15 mouse cellular contexts compared by ENCODE assay signal in the genomic region with DNA sequence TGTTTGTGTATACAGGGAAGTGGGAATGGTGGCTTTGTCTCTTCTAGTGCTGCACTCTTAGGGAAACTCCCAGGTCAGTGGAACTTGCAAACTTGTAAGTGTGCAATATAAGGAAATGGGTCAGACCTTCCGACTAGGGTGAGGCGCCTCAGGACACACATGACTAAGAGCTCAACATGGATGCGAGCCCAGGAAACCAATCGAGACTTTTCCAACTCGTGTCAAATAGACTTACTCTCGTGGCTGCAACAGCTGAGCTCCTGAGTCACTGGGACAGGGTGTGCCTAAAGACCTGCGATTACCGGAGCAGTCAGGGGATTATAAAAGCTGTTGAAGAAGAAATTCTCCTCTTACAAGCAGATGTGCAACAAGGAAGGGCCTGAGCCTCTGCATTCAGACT. TPM values are rescaled to one million over a fixed set of nuclear protein-coding genes. Genes with fewer than 3 reads are reported as not detected.
DNase-seq lines count a peak whose midpoint lies in the region; ATAC-seq and TF ChIP-seq lines count a peak whose summit lies in the region.
"Had no signal": no experiment of that assay in that cellular context is flagged by ENCODE, and none has a peak within 500 bp of the region (broad histone marks: within the 10 kb centered on the region; RNA-seq: fewer than 3 reads in every experiment).

No protein-coding gene starts in this region.

- H3K4me1 ChIP-seq in hindbrain, postnatal 0 days (ENCODE audit: insufficient read depth, low read length): peaks cover 19% of the 10 kb centered on the region
- H3K4me1 ChIP-seq: hindbrain, embryonic 10.5 days; limb, embryonic 10.5 days had no signal

- H3K36me3 ChIP-seq in hindbrain, postnatal 0 days (ENCODE audit: insufficient read depth, low read length): no peaks in the 10 kb centered on the region
- H3K36me3 ChIP-seq: limb, embryonic 10.5 days had no signal

- no peak overlapping the region for H3K27ac ChIP-seq in hindbrain, postnatal 0 days
- H3K27ac ChIP-seq: hindbrain, embryonic 10.5 days; limb, embryonic 10.5 days had no signal

- 81% methylated on average over 8 of the region's 8 CpGs for WGBS in hindbrain, postnatal 0 days

- DNase-seq in adrenal gland, postnatal 14 days: peak; percentile 15
- no peak for DNase-seq in adrenal gland, postnatal 10 days
- peak; percentile 89 for DNase-seq in NIH3T3 (ENCODE audit: low read depth)
- DNase-seq in gonadal fat pad, adult 2 months (ENCODE audit: low read depth): peak; percentile 40
- peak; percentile 48 for DNase-seq in lung, postnatal 25 days (ENCODE audit: low spot score)
- DNase-seq in right cerebral cortex, adult 18-20 months: no peak
- no peak for DNase-seq in layer of hippocampus, postnatal 14 days (ENCODE audit: low spot score in 2 of 2)
- DNase-seq in hindbrain, postnatal 0 days (ENCODE audit: low spot score): no peak
- DNase-seq: cerebellum, adult 8-10 months; forebrain, postnatal 0 days; kidney, adult 8-10 months; liver, postnatal 0 days; midbrain, embryonic 14.5 days had no signal

- no peak overlapping the region for H3K9ac ChIP-seq in hindbrain, postnatal 0 days (replicated peaks; ENCODE audit: low read length)
- H3K9ac ChIP-seq: forebrain, postnatal 0 days; liver, postnatal 0 days had no signal

- no peak for TF ChIP-seq CTCF in hindbrain, postnatal 0 days (IDR thresholded peaks at IDR 0.05; ENCODE audit: low read depth)

- no peak overlapping the region for H3K4me2 ChIP-seq in hindbrain, postnatal 0 days (ENCODE audit: low read depth, low read length)

- no peaks in the 10 kb centered on the region for H3K9me3 ChIP-seq in hindbrain, postnatal 0 days (ENCODE audit: low read length)
- H3K9me3 ChIP-seq: hindbrain, embryonic 10.5 days; limb, embryonic 10.5 days had no signal

- H3K27me3 ChIP-seq in hindbrain, postnatal 0 days (ENCODE audit: insufficient read depth, low read length): no peaks in the 10 kb centered on the region

- no peak for ATAC-seq in hindbrain, postnatal 0 days
- ATAC-seq: forebrain, postnatal 0 days; liver, postnatal 0 days had no signal

- no peak overlapping the region for H3K4me3 ChIP-seq in hindbrain, postnatal 0 days (ENCODE audit: low read length)
- H3K4me3 ChIP-seq: hindbrain, embryonic 10.5 days; limb, embryonic 10.5 days had no signal

RNA-seq across cellular contexts. Expression of a gene that starts 33.9 kb away (rescaled TPM):
- 38.2 and 40.3 TPM in 2 replicates for total RNA-seq in adrenal gland, postnatal 14 days (2021)
- total RNA-seq in adrenal gland, postnatal 10 days (2021): 10 to 100 TPM; 31.9 to 36.4 TPM
- 4.8 TPM in 2 replicates for polyA plus RNA-seq in gonadal fat pad, adult 2 months (2012; rRNA removed)
- 10 to 100 TPM; 15.1 to 16.6 TPM for total RNA-seq in layer of hippocampus, postnatal 14 days (2021)
- total RNA-seq in hindbrain, postnatal 0 days (2014; rRNA removed): 16.7 and 23.6 TPM in 2 replicates
- polyA plus RNA-seq in hindbrain, postnatal 0 days (2015; fragmentation: Nextera tagmentation; extraction: Ambion mirVana): 23.0 and 23.7 TPM in 2 replicates

Comparison
In these comparisons a context has a peak if more than half of its experiments do, and no peak if none do; other contexts are left out.
1. DNase-seq: peak in adrenal gland, postnatal 14 days (single experiment), NIH3T3 (single experiment), gonadal fat pad, adult 2 months (single experiment) and lung, postnatal 25 days (single experiment); none in adrenal gland, postnatal 10 days (single experiment), right cerebral cortex, adult 18-20 months (single experiment), layer of hippocampus, postnatal 14 days (0 of 2) and hindbrain, postnatal 0 days (single experiment).